Mouse (Mus musculus) stomach, postnatal 0 days (tissue): ENCODE data around the gene Dlgap5.

Experiments
- CTCF ChIP-seq: IDR thresholded peaks from 2 replicates; pipeline ENCODE4 v1.5.1; 2016; ENCODE audit warnings: antibody characterized with exemption, low read depth, mild to moderate bottlenecking, moderate library complexity
- EP300 ChIP-seq: optimal IDR thresholded peaks from 2 replicates; pipeline ENCODE3; 2016; ENCODE audit warnings: antibody characterized with exemption

DNA sequence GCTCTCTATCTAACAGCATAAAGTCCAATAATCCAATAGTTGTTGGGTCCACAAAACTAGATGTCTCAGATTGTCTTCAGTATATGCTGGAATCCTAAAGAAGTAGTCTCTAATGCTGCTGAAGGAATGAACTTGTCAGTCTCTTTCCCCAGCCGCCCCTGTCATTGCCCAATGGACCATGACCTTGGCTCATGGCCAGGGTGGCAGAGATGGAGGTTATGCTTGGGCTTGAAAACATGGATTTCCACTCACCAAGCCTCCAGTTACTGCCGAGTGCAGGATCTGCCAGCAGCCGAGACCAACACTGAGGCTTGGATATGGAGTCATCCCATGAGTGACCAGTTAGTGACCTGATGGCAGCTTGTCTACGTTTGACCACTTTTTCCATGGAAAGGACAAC is 41.3 kb upstream of the Dlgap5 start:
- TF ChIP-seq CTCF = no peak
- no peak for TF ChIP-seq EP300
